18 mouse cellular contexts compared by ENCODE assay signal in genomic region chr19:53801789-53802683, GRCm38 (mm10).
DNase-seq lines count a peak whose midpoint lies in the region; ATAC-seq and TF ChIP-seq lines count a peak whose summit lies in the region.
"Had no signal": no experiment of that assay in that cellular context is flagged by ENCODE, and none has a peak within 500 bp of the region (broad histone marks: within the 10 kb centered on the region; RNA-seq: fewer than 3 reads in every experiment).

No protein-coding gene starts in this region.

- H3K27me3 ChIP-seq in intestine, embryonic 16.5 days (replicated peaks; ENCODE audit: control insufficient read depth, insufficient read depth, low read length), result no peaks in the 10 kb centered on the region
- no peaks in the 10 kb centered on the region for H3K27me3 ChIP-seq in hindbrain, embryonic 12.5 days
- H3K27me3 ChIP-seq: embryonic facial prominence, embryonic 15.5 days; neural tube, embryonic 13.5 days; Patski had no signal

- 63% methylated on average over 11 of the region's 11 CpGs for WGBS in intestine, embryonic 16.5 days
- 59% methylated on average over 11 of the region's 11 CpGs for WGBS in olfactory bulb, adult 2 months
- 88% methylated on average over 11 of the region's 11 CpGs for WGBS in hindbrain, embryonic 12.5 days

- no peaks in the 10 kb centered on the region for H3K36me3 ChIP-seq in intestine, embryonic 16.5 days (ENCODE audit: control insufficient read depth, insufficient read depth, low read length)
- no peaks in the 10 kb centered on the region for H3K36me3 ChIP-seq in hindbrain, embryonic 12.5 days
- H3K36me3 ChIP-seq: embryonic facial prominence, embryonic 15.5 days; midbrain, embryonic 12.5 days; neural tube, embryonic 13.5 days had no signal

- peaks cover 11% of the 10 kb centered on the region for H3K4me1 ChIP-seq in intestine, embryonic 16.5 days (ENCODE audit: control insufficient read depth, insufficient read depth, low read length)
- peaks cover 33% of the 10 kb centered on the region for H3K4me1 ChIP-seq in olfactory bulb, adult 2 months (ENCODE audit: control insufficient read depth, insufficient read depth, low read length)
- peaks cover 13% of the 10 kb centered on the region for H3K4me1 ChIP-seq in hindbrain, embryonic 12.5 days

- H3K27ac ChIP-seq in intestine, embryonic 16.5 days (ENCODE audit: low read length), result 0 out of 2 replicates have a peak overlapping the region, but pooled peaks have one; percentile 9
- peak overlapping the region; percentile 79 for H3K27ac ChIP-seq in olfactory bulb, adult 2 months (ENCODE audit: insufficient read depth, low read depth, low read length)
- no peak overlapping the region for H3K27ac ChIP-seq in hindbrain, embryonic 12.5 days
- H3K27ac ChIP-seq: embryonic facial prominence, embryonic 15.5 days; hindbrain, embryonic 14.5 days; midbrain, embryonic 12.5 days; neural tube, embryonic 13.5 days had no signal

- no peak overlapping the region for H3K9ac ChIP-seq in intestine, embryonic 16.5 days (ENCODE audit: low read depth, low read length)
- H3K9ac ChIP-seq in hindbrain, embryonic 12.5 days, result no peak overlapping the region
- H3K9ac ChIP-seq: embryonic facial prominence, embryonic 15.5 days; hindbrain, embryonic 14.5 days; midbrain, embryonic 12.5 days; neural tube, embryonic 13.5 days had no signal

- H3K9me3 ChIP-seq in intestine, embryonic 16.5 days (ENCODE audit: control insufficient read depth, low read length), result no peaks in the 10 kb centered on the region
- H3K9me3 ChIP-seq in hindbrain, embryonic 12.5 days (replicated peaks), result no peaks in the 10 kb centered on the region
- H3K9me3 ChIP-seq: embryonic facial prominence, embryonic 15.5 days; midbrain, embryonic 12.5 days; neural tube, embryonic 13.5 days had no signal

- DNase-seq in heart, adult 18-20 months, result peak; percentile 75 to 84
- no peak for DNase-seq in heart, postnatal 36 days
- DNase-seq in heart, adult 9 months (ENCODE audit: low spot score in 2 of 2), result peak; percentile 69 to 80
- no peak for DNase-seq in left cerebral cortex, postnatal 25 days (ENCODE audit: low spot score in 2 of 2)
- no peak for DNase-seq in yolk sac, embryonic 10.5 days (ENCODE audit: low spot score)
- DNase-seq: adrenal gland, adult 8-10 months; cerebellum, adult 9-11 months; kidney, postnatal 36 days; right cerebral cortex, postnatal 25 days; thymus, adult 2 months had no signal

- ATAC-seq in intestine, embryonic 16.5 days, result peak; percentile 73
- ATAC-seq in hindbrain, embryonic 12.5 days (ENCODE audit: low FRiP score), result no peak

- intact Hi-C loops in heart, postnatal 36 days (cut with DNase I), result no loop called here
- intact Hi-C loops in left cerebral cortex, postnatal 25 days (cut with DNase I), result no loop called here

- no peak overlapping the region for H3K4me3 ChIP-seq in intestine, embryonic 16.5 days (ENCODE audit: low read length)
- H3K4me3 ChIP-seq in olfactory bulb, adult 2 months (ENCODE audit: insufficient read depth, low read depth, low read length), result no peak overlapping the region
- no peak overlapping the region for H3K4me3 ChIP-seq in hindbrain, embryonic 12.5 days
- H3K4me3 ChIP-seq: embryonic facial prominence, embryonic 15.5 days; midbrain, embryonic 12.5 days; neural tube, embryonic 13.5 days had no signal

- H3K4me2 ChIP-seq in intestine, embryonic 16.5 days (ENCODE audit: low read depth, low read length), result no peak overlapping the region
- no peak overlapping the region for H3K4me2 ChIP-seq in hindbrain, embryonic 12.5 days (replicated peaks)
- H3K4me2 ChIP-seq: embryonic facial prominence, embryonic 15.5 days; hindbrain, embryonic 14.5 days; midbrain, embryonic 12.5 days; neural tube, embryonic 13.5 days had no signal

- no peak for TF ChIP-seq POLR2A in olfactory bulb, adult 2 months (IDR thresholded peaks at IDR 0.05; ENCODE audit: insufficient read depth, low read depth, low read length)

- TF ChIP-seq CTCF in olfactory bulb, adult 2 months (IDR thresholded peaks at IDR 0.05; ENCODE audit: insufficient read depth, low read depth, low read length), result no peak

Comparison
In these comparisons a context has a peak if more than half of its experiments do, and no peak if none do; other contexts are left out.
1. DNase-seq: peak in heart, adult 18-20 months (2 of 2) and heart, adult 9 months (2 of 2); none in heart, postnatal 36 days (0 of 2), left cerebral cortex, postnatal 25 days (0 of 2) and yolk sac, embryonic 10.5 days (single experiment).